Mouse (Mus musculus): Measurements from ENCODE around the gene Ccpg1os. TPM values are rescaled to one million over a fixed set of nuclear protein-coding genes. Genes with fewer than 3 reads are reported as not detected.

Ccpg1os gene
- polyA plus RNA-seq, 1 experiment from 2014 or later: 21.6 TPM

DNA sequence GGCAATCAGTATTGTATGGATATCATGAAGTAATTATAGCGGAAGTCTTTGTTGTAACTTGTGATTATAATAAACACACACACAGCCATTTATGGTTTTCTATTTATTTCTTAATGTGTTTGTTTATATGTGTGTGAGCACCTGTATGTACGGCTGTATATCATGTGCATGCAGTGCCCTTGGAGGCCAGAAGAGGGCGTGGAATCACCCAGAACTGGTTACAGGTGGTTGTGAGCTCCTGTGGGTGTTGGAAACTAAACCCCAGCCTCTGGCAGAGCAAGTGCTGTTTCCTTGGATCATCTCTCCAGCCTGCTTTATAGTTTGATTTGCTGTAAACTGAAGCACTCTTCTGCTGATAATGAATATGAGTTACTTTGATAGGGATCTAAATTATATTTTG, 41.8 kb downstream of the Ccpg1os start:
- H3K36me3 ChIP-seq: peaks cover 36% of the 10 kb centered on the region
- H3K4me3 ChIP-seq: no peak overlapping the region
- no peak overlapping the region for H3K27ac ChIP-seq
- no peak overlapping the region for H3K4me2 ChIP-seq (replicated peaks)
- H3K9me3 ChIP-seq: peaks cover 6% of the 10 kb centered on the region; the same call in 1 of the 2 replicates
- no peak for ATAC-seq (ENCODE audit: low FRiP score, low read depth)
- H3K9ac ChIP-seq: no peak overlapping the region
- H3K27me3 ChIP-seq (replicated peaks): no peaks in the 10 kb centered on the region
- H3K4me1 ChIP-seq: no peaks in the 10 kb centered on the region
- 66% methylated on average over 3 of the region's 3 CpGs for WGBS

DNA sequence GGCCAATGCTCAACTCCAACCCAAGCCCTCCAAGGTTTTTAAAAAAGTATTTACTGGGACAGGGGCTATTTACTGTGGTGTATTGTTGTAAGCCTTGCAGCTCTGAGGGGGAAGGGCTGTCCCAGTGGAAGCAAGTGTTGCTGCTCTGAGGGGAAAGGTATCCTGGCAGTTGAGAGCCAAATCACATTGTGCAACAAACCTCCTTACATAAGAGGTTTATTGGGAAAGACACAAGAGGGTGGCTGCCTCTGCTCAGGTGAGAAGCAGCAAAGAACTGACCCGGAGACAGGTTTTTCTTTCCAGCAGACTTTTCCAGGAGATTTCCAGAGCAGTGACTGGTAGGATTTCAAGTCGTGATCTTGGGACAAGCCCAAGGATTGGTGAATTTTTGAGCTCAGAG, 48.9 kb downstream of the Ccpg1os start:
- peaks cover 7% of the 10 kb centered on the region; the same call in 1 of the 2 replicates for H3K36me3 ChIP-seq
- 77% methylated on average over 2 of the region's 2 CpGs for WGBS
- no peak overlapping the region for H3K27ac ChIP-seq
- H3K27me3 ChIP-seq (replicated peaks): no peaks in the 10 kb centered on the region
- no peak overlapping the region for H3K4me2 ChIP-seq (replicated peaks)
- no peak overlapping the region for H3K4me3 ChIP-seq
- no peaks in the 10 kb centered on the region for H3K4me1 ChIP-seq
- ATAC-seq (ENCODE audit: low FRiP score, low read depth): no peak
- no peak overlapping the region for H3K9ac ChIP-seq
- H3K9me3 ChIP-seq: no peaks in the 10 kb centered on the region

- no peak for ATAC-seq (ENCODE audit: low FRiP score, low read depth)
- no peak overlapping the region for H3K4me3 ChIP-seq
- H3K4me2 ChIP-seq (replicated peaks): no peak overlapping the region
- H3K9me3 ChIP-seq: no peaks in the 10 kb centered on the region
- WGBS: 91% methylated on average over 4 of the region's 4 CpGs
- H3K27me3 ChIP-seq (replicated peaks): no peaks in the 10 kb centered on the region
- H3K4me1 ChIP-seq: no peaks in the 10 kb centered on the region
- H3K27ac ChIP-seq: no peak overlapping the region
- no peak overlapping the region for H3K9ac ChIP-seq
- peaks cover 7% of the 10 kb centered on the region; the same call in 1 of the 2 replicates for H3K36me3 ChIP-seq
These were observed 49.9 kb downstream of the Ccpg1os start for GRCm38 (mm10) chr9:72935309-72935708.

- Histone ChIP-seq H3K27me3 (replicated peaks) (no peaks in the 10 kb centered on the region), H3K9ac (no peak overlapping the region), H3K4me1 (peaks cover 14% of the 10 kb centered on the region), H3K4me3 (no peak overlapping the region), H3K9me3 (no peaks in the 10 kb centered on the region), H3K27ac (no peak overlapping the region), H3K4me2 (replicated peaks) (no peak overlapping the region), H3K36me3 (peaks cover 7% of the 10 kb centered on the region; the same call in 1 of the 2 replicates)
- WGBS: 82% methylated on average over 13 of the region's 13 CpGs
- no peak for ATAC-seq (ENCODE audit: low FRiP score, low read depth)
These were observed 53.9 kb downstream of the Ccpg1os start for GRCm38 (mm10) chr9:72931166-72931790.

Small RNAs within 50 kb of the gene (microRNA-seq; reads per million reads assigned to microRNA genes)
- not detected for gene Gm27353

Other genes starting within 250 kb of the Ccpg1os start
- 1.2 and 1.5 TPM in 2 replicates for gene Prtg, start 178.5 kb downstream of the Ccpg1os start, polyA plus RNA-seq (2016; fragmentation: Nextera tagmentation; extraction: Ambion mirVana)
- 12.0 and 13.0 TPM in 2 replicates for gene Pygo1, start 59.7 kb downstream of the Ccpg1os start, polyA plus RNA-seq (2016; fragmentation: Nextera tagmentation; extraction: Ambion mirVana)
- gene Dyx1c1, start 26.6 kb downstream of the Ccpg1os start, polyA plus RNA-seq (2016; fragmentation: Nextera tagmentation; extraction: Ambion mirVana): 2.0 and 2.2 TPM in 2 replicates
- not detected in 2 replicates for gene Gm44503, start 26.5 kb downstream of the Ccpg1os start, polyA plus RNA-seq (2016; fragmentation: Nextera tagmentation; extraction: Ambion mirVana)
- 33.3 and 35.5 TPM in 2 replicates for gene Ccpg1, start within 50 bp of the Ccpg1os start, polyA plus RNA-seq (2016; fragmentation: Nextera tagmentation; extraction: Ambion mirVana)
- gene Pigb, start 55.0 kb upstream of the Ccpg1os start, polyA plus RNA-seq (2016; fragmentation: Nextera tagmentation; extraction: Ambion mirVana): 9.4 and 13.1 TPM in 2 replicates
- 1.2 and 1.3 TPM in 2 replicates for gene Rab27a, start 59.5 kb upstream of the Ccpg1os start, polyA plus RNA-seq (2016; fragmentation: Nextera tagmentation; extraction: Ambion mirVana)
- not detected in 2 replicates for gene Khdc3, start 116.5 kb upstream of the Ccpg1os start, polyA plus RNA-seq (2016; fragmentation: Nextera tagmentation; extraction: Ambion mirVana)
- not detected in 2 replicates for gene Gm20509, start 117.1 kb upstream of the Ccpg1os start, polyA plus RNA-seq (2016; fragmentation: Nextera tagmentation; extraction: Ambion mirVana)
- 116 TPM in 2 replicates for gene Rsl24d1, start 128.0 kb upstream of the Ccpg1os start, polyA plus RNA-seq (2016; fragmentation: Nextera tagmentation; extraction: Ambion mirVana)